Mouse (Mus musculus) 3134 (cell line): ENCODE measurements around the gene Trappc6a.
A peak's percentile ranks its signal among the peaks of the same experiment; 100 is the strongest.

Source experiments
- DNase-seq: peaks from one replicate; pipeline ENCODE4 v3.0.0-alpha.2; 2011; ENCODE audit warnings: low spot score; ENCODE audit not compliant: insufficient read length; ENCODE audit errors: extremely low read depth

Trappc6a gene

GRCm38 (mm10) chr7:19558965-19559364 lies 50.8 kb downstream of the Trappc6a start:
- DNase-seq: no peak

DNA sequence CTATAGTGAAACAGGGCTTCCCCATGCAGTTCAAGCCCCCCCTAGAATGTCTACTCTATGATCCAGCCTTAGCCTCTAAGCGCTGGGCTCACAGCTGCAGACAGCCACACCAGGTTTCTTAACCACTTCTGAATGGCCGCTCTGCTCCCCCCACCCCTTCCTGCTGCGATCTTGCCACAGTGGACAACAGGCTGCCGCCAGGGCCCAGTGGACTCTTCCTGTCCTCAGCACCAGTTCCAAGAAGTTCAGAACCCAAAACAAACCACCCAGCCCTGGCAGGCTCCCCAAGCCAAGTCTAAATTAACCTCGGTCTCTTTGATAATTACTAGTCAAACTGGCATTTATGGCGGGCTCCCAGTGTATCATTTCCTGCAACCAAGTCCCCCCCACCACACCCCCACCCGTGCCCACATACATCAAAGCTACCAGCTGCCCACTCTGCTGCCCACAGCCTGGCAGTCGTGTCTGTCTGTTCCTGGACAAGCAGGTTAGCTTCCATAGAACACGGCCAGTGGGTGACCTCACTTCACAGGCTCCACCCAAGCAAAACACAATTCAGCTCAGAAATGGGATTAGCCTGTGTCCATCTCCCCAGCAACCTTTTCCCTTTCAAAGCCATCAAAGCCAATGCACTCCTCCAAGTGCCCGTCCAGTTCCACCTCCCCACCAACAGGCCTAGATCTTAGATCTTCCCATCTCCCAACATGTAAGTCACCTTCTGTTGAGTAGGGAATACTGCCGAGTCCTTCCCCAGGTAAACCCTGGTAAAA lies 52.5 kb downstream of the Trappc6a start:
- DNase-seq: no peak

DNA sequence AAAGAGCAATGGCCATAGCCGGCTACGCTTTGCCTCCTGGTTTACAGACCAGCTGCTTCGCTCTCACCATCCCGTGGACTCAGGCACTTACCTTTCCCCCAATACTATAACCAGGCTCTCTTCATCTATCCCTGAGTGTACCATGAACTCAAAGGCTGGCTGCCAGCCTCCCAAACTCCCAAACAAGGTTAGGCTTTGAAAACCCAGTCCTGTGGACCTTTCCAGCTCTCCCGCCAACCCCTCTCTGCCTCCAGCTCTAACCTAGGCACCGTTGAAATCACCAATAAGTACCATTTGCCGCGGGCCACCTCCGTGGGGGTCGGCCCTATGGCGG lies 53.2 kb downstream of the Trappc6a start:
- DNase-seq: no peak

DNA sequence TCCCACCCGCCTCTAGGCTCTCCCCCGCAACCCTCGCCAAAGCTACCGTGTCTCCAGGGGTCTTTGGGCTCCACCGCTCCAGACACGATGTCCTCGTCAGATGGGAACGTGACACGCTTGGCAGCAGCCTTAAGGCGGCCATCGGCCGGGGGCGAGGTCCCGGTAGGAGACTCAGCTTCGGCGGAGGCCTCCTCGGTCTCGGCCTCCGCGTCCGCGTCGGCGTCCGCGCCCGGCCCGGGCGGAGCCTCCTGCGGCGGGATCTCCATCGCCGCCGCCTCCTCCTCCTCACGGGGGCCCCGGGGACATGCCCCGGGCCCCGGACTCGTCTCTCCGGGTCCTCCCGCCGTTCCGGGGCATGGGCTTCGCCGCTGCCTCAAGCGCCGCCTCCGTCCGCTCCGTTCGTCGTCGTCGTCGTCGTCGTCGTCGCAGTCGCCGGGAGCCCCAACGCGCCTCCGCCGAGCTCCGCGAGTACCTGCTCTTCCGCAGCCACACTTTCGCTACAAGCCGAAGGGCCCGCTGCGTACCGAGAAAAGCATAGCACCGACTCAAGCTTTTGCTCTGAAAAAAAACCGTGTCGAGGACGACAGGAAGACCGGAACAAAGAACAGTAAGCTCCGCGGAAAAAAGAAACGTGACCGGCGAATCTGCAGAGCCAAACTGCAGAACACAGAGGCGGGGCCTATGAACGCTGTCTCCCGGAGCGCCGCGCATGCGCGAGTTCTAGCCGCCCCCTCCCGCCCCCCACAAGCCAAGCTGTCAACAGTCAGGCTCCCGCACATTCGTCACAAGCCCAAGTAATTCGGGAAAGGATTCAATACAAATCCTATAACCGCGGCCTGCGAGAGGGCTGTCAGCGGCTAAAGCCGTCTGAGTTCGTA lies 53.8 kb downstream of the Trappc6a start:
- peak; percentile 88 for DNase-seq

DNA sequence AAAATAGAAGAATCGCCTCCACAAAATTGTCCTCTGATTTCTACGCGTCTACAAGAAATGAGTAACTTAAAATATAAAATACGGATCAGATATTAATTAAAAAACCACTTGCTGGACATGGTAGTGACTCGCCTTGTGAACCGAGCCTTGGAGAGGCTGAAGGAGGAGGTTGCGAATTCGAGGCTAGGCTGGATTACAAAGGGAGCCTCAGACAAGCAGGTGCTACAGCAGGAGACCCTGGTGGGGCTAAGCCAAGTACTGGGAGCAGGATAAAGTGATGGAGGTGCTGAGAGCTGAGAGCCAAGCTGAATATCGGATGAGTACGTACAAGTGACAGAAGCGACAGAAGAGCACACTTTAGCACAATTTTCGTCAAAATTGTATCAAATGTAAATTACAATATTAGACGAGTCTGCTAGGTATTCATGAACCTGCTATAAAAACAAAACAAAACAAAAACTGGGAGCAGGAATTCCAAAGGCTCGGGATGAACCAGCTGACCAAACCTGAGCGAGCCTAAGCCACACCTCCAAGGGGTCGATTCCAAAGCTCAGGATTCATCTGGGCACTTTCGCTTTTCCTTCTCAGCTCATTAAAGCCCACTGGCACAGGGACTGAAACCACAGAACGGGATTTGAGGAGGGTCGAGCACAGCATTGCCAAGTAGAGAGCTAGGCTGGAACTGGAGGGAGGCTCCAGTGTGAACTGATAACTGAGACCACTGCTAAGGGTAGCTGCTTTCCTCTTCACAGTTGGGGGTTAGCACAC lies 54.6 kb downstream of the Trappc6a start, which contains the start of gene Ppp1r37:
Gene Ppp1r37, minus strand, starts transcription at position 434 of the 768 bp plus-strand sequence.
- DNase-seq: no peak

- no peak for DNase-seq
Observed at GRCm38 (mm10) chr7:19563884-19564283, 55.7 kb downstream of the Trappc6a start.

DNA sequence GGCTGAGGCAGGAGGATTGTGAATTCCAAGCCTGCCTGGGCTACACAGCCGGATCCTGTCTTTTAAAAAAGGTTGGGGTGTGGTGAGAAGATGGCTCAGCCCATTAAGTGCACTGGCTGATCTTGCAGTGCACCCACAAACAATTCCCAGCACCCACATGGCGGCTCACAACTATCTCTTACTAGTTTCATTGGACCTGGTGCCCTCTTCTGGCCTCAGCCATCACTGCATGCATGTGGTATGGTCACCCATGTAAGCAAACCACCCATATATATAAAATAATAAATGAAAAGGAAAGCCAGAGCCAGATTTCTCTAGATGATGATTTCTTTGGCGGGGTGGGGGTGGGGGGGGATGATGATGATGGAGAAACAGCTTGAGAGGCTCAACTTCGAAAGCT lies 56.3 kb downstream of the Trappc6a start:
- no peak for DNase-seq
